Mouse (Mus musculus): ENCODE measurements around the gene Pogk.

- TF ChIP-seq CHD2 (IDR thresholded peaks at IDR 0.05; ENCODE audit: low read length) (no peak), KAT2A (conservative IDR thresholded peaks at IDR 0.05; ENCODE audit: low read depth, low read length) (no peak), TAL1 (IDR thresholded peaks at IDR 0.05; ENCODE audit: low read length) (no peak), CTCF (IDR thresholded peaks at IDR 0.05 in 2 of 3, conservative IDR thresholded peaks at IDR 0.05 in 1 of 3; ENCODE audit: control insufficient read depth in 1 of 3, insufficient read depth in 1 of 3, low read depth in 2 of 3, low read length in 3 of 3, poor library complexity in 1 of 3, severe bottlenecking in 1 of 3) (no peak), POLR2A (IDR thresholded peaks at IDR 0.05; ENCODE audit: control insufficient read depth in 1 of 2, insufficient read depth in 1 of 2, low read depth in 1 of 2, low read length in 2 of 2, poor library complexity in 1 of 2) (no peak), MAX (IDR thresholded peaks at IDR 0.05; ENCODE audit: low read length) (no peak), MAFK (IDR thresholded peaks at IDR 0.05; ENCODE audit: borderline replicate concordance, low read depth, low read length) (no peak), EP300 (IDR thresholded peaks at IDR 0.05; ENCODE audit: low read depth in 1 of 2, low read length in 2 of 2) (no peak), ELF1 (IDR thresholded peaks at IDR 0.05; ENCODE audit: low read depth, low read length) (no peak), E2F4 (IDR thresholded peaks at IDR 0.05; ENCODE audit: borderline replicate concordance, low read depth, low read length) (no peak), TBP (IDR thresholded peaks at IDR 0.05; ENCODE audit: low read depth, low read length) (no peak), MEF2A (IDR thresholded peaks at IDR 0.05; ENCODE audit: extremely low read depth, insufficient replicate concordance, low read depth, low read length, poor library complexity, severe bottlenecking) (no peak), POLR2AphosphoS5 (IDR thresholded peaks at IDR 0.05; ENCODE audit: borderline replicate concordance, low read depth, low read length) (no peak), ZNF384 (IDR thresholded peaks at IDR 0.05; ENCODE audit: low read depth, low read length) (no peak)
Observed at GRCm38 (mm10) chr1:166349341-166349740, 60.3 kb downstream of the Pogk start.
